Mouse (Mus musculus): ENCODE measurements around the gene Nipal3. TPM values are rescaled to one million over a fixed set of nuclear protein-coding genes. Genes with fewer than 3 reads are reported as not detected.

The Nipal3 gene
- 10 to 100 TPM; 11.6 to 15.8 TPM for polyA plus RNA-seq (2017; shearing (Covaris generic))

DNA sequence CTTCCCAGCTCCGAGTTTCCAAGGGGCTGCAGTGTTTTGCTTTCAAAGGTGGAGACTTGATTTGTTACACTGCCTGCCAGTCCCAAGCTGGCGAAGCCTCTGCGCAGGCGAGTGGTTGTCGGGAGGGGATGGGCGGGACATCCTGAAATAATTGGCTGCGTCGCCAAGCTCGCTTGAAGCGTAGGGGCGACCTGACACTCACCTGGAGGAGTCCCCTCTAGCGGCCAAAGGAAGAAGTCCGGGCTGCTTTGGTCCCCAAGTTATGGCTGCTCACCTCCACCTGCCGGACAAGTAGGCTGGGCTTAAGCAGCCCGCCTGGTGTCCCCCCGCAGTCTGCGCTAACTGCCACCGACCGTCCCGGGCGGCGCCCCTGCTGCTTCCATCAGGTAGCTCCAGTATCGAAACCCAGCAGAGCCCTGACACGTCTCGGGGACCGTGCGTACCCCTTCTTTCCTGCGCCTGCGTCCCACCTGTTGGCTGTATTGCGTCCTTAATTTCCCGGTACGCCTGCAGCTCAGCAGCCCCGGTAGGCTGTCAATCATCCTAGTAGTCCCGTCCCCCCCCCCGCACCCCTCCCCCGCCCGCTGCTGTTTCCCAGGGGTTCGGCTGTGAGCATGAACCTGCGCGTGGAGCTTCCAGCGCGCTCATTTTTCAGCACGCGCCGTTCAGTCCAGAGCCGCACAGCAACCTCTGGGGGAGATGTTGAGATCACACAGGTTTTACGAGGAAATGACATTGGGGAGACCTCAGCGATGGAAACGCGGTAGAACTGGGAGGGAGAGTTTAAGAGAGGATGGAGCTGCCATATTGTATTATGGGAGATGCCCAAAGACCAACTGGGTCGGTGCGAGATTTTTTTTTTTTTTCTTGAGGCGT, at the start of gene Nipal3, which contains the start of gene Stpg1:
Nipal3 (minus strand) TSS at position 518 of the 876 bp plus-strand sequence.
Stpg1 (plus strand) TSS at position 270 of the 876 bp plus-strand sequence.
- peak; percentile 95 for ATAC-seq

DNA sequence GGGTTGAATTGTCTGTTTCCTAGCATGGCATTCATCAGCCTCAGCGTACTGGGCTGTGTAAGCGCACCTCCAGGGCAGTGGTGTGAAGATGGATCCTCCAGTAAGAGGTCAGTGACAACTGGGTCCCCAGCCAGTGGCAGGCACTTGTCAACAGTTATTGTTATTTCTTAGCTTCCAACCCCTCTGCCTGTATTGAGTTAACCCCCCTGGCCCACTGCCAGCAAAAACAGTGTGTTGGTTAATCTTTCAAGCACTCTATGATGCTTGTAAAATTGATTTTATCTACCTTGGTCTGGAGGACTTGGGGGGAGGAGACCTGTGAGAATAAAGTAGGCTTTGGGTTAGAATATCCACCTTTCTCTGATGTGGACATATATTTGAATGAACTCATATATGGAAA, 49.4 kb upstream of the Nipal3 start:
- no peak for ATAC-seq

DNA sequence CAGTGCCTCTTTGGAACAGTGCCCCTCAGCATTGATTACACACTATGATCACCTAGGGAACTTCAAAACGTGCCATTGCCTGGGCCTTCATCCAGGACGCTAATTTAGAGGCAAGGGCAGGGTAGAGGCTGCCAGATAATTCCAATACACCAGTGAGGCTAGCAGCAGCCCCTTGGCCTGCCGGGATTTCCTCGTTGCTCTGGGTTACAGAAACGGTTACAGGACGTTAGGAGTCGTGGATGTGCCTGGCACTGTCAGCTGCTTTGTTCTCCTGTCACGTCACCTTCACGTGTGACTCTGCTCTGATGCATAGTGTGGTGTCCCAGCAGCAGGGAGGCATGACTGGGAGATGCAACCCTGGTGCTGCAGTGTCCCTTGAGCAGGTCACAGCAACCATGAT, 45.2 kb upstream of the Nipal3 start:
- ATAC-seq: no peak

DNA sequence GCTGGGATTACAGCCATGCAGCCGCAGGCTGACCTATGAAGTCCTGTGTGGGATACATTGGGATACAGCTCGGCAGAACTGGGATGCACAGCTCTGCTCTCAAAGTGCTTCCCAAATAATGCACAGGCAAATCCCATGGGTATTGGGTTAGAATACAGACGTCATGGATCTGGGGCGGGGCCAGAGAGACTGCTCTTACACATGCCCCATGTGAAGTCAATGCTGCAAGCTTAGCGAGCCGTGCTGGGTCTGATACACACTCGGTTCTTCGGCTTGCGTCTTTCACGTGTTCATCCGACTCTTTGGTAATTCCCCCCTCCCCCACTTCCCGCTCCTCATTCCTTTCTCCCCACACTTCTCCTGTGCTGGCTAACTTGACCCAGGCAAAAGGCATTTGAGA, 44.2 kb upstream of the Nipal3 start:
- no peak for ATAC-seq

DNA sequence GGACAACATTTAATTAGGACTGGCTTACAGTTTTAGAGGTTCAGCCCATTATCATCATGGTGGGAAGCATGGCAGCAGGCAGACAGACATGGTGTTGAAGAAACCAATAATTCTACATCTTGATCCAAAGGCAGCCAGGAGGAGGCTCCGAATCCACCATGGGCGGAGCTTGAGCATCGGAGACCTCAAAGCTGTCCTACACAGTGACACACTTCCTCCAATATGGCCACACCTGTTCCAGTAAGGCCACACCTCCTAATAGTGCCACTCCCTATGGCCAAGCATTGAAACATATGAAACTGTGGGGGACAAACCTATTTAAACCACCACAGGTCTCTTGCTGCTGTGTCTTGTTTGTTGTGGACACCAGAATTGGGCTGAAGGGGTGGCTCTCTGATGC, 40.2 kb upstream of the Nipal3 start:
- no peak for ATAC-seq

DNA sequence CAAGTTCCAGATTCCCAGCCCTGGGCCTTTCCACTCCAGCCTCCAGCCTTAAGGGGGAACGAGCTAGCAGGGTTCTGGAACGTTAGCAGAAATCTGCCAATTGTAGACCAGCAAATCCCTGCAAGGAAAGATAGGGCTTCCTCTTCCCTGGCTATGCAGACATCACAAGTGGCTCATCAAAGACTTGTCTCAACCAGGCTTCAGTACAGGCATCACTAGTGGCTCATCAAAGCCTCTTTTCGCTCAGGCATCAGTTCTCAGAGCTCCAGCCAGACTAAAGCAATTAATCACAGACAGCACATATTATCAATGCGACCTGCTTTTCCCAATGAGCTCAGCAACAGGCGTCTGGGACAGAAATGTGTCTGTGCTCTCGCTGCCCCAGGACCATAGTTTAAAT, 38.2 kb upstream of the Nipal3 start:
- ATAC-seq: no peak

DNA sequence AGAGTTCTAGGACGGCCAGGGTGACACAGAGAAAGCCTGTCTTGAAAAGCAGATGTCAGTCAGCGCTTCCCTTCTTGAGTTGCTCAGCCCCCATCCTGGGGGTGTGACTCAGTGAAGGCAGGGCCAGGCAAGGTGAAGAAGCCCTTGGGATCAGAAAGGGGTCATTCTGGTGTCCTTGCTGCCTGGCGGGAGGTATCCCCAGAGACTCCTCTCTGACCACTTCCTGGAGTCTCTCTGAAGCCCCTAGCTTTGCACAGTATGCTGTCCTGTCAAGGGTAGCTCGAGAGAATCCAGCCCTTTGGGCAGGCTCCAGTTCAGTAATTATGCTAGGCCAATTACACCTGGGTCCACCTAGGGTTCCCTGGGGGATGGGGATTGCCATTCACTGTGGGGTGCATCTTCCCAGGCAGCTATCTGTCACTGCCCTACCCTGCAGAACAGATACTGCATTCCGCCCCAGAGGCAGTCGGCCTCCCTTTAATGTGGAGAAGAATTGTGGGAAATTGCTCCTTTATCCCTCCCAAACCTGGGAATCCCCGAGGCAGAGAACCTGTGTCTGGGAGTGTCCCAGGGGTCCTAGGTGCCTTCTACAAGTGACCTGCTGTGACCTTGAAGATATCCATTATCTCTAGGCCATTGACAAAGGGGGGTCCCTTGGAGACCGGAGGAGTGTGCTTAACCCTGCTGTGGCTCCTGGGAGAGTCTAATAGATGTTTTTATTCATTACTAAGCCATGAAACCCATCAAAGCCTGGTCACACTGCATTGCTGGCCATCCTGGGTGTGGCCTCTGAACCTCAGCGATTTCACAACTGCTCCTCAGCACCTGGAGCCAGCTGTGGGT, 37.2 kb upstream of the Nipal3 start:
- no peak for ATAC-seq

DNA sequence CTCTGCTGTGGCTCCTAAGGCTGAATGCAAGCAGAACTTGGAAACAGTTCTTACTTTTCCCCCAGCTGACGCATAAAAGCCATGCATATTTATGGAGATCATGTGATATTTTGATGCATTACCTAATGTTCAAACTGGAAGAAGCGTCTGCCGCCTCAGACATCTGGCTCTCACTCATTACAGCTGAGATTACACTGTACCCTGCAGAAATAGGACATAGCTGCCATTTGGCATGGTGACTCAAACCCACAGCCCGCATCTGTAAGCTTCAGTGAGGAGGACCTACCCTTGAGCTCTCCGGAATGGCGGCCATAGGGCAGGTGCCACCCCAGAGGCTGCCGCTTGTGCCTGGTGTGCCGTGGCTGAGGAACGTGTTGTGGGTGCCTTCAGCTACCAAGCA, 36.4 kb upstream of the Nipal3 start:
- ATAC-seq: no peak

DNA sequence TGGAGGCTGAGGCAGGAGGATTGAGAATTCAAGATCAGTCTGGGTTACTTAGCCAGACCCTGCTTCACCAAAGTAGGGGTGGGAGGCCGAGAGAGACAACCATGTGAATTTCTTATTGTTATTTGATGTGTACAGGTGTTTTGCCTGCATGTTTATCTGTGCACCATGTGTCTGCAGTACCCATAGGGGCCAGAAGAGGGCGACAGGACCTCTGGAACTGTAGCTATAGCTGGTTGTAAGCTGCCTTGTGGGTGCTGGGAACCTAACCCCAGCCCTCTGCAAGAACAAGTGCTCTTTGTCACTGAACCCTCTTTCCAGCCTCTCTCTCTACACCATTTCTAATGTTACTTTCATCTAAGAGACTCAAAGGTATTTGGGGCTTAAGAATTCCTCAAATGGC, 35.4 kb upstream of the Nipal3 start:
- no peak for ATAC-seq

DNA sequence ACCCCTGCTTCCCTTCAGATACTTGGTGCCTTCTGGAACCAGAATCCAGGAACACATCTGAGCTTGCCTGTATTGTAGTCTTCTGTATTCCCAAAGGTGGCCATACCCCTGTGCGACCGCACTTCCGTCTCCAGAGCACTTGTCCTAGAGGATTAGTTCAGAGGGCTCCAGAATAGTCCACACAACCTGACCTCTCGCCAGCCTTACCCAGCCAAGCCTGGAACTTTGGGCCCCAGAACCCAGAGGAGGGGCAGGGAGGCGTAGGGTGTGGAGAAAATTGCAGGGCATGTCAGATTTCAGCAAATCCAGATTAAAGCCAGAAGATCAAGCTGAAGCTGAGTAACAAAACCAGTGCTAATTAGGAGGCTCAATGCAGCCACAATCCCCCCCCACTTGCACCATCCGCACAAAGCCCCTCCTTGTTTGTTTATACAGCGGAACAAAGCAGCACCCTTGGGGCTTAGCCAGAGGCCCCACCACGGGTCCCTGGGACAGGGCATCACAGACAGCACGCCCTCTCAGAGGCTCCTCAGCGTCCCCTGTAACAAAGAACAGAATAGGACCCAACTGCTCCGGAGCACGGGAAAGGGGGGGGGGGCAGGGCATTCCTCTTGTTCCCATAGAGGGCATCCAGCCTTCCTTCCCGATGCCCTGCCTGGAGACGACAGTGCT, 31.3 kb upstream of the Nipal3 start:
- no peak for ATAC-seq

DNA sequence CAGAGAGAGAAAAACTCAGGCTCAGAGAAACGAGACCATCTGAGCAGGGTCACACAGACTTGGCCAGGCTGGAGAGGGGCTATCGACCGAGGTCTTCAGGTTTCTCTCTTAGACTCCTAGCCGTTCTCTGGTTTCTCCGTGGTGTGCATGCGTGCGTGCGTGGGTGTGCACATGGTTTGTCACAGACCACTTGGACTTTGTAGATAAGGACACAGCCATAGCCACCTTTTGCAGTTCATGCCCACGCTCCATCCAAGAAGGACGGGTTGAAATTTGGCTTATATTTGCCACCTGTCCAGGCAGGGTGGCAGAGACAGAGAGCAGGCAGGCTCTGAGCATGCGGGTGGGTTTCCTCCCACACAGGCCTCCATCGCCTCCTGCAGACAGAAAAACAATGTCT, 30.2 kb upstream of the Nipal3 start:
- ATAC-seq: no peak

DNA sequence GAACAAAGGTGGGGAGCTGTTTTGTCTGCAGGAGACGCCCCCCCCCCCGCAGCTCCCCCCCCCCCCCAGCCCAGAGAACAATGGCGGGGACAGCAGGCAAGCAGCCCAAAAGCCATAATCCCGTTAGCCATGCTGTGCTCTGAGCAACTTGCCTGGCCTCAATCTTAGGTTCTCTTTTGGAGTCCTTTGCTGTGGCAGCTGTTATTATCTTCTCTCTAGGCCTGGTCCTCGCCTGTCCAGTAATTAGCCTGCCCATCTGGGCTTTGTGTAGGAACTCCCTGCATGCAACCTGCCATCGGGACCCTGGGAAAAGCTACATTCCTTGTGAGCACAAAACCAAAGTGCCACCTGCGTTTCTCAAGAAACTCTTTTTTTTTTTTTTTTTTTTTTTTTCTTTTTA, 29.1 kb upstream of the Nipal3 start:
- ATAC-seq: no peak

DNA sequence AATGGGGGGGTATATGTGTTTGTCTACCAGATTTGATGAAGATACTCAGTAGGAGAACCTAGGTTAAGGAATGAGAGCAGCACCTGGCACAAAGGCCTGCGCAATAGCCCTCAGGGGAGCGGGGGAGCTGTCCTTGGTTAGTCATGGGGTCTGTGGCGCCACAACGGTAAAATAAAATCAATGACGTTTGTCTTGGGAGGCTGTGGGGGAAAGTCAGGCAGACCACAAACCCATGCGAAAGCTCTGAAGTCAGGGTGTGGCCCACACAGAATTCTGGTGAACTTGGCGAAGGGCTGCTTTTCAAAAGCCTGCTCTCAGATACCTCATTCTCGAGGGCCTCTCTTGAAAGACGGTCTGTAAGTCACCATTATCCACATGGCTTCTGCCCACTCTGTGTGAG, 25.6 kb upstream of the Nipal3 start:
- no peak for ATAC-seq

DNA sequence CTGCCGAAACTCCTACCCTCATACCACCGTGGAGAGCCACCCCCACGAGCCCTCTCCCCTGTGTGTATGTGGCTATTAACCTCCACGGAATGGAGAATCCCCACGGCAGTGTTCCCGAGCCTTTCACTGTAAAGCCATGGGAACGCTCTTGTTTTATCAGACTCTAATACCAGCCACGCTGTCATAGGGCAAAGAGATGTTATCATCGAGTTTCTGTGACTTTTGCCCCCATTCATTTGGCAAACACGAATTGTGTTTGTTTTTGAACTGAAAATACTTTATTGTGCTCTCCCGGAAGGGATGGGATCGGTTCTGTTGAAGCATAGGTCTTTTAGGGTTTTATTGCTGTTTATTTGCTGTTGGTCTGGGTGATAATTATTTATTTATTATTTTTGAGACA, 23.3 kb upstream of the Nipal3 start:
- ATAC-seq: no peak

DNA sequence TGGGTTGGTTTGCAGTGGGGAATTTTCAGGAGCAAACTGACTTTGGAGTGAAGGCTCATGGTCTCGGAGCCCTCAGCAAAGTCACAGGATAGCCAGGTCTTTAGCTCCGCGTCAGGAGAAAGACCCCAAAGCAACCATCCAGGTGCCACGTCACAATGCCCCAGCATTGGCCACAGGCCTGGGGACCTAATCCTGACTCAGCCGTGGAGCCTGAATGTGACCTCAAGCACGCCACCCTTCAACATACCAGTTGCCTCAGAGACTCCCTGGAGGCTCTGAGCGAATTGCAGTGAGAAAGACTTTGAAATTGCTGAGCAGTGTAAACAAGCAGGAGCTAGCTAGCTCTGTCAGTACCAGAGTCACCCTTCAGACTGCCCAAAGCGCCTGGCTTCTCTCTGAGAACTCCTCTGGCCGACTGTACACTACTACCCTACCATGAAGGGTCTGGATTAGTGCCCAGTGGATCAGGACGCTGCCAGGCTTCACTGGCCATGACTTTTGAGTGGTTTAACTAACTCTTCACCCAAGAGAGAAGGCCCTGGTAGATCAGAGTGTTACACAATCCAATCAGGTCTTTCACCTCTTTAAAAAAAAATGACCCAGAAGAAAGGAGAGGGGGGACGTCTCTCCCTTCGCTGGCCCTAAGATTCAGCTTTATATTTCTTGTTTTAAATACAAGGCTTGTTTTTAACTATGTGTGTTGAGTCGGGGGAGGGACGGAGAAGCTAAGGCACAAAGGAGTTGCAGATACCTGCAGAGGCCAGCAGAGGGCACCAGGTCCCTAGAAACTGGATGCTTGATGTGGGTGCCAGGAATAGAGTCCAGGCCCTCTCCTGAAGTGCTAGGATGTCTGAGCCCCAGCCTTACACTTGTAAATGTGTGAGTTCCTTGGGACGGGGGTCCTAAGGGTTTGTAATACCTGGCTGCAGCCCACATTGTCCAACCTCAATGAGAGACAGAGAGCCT, 21.8 kb upstream of the Nipal3 start:
- no peak for ATAC-seq

DNA sequence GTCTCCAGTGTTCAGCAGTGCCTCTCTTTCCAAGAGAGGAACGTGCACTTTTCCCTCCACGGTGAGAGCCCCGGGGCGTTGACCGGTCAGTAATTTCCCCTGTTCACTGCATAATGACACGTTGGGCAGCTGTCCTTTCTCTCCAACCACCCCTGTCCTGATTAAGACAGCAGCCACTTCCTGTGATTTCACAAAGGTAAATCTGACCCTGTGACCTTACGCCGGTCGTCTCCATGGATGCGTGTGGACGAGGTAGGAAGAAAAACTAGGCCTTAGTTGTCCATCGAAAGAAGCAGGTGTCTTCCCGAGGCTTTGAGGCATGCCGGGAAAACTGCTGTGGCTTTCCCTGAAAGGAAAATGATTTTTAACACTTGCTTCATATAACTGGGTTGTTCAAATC, 20.1 kb upstream of the Nipal3 start:
- ATAC-seq: no peak

DNA sequence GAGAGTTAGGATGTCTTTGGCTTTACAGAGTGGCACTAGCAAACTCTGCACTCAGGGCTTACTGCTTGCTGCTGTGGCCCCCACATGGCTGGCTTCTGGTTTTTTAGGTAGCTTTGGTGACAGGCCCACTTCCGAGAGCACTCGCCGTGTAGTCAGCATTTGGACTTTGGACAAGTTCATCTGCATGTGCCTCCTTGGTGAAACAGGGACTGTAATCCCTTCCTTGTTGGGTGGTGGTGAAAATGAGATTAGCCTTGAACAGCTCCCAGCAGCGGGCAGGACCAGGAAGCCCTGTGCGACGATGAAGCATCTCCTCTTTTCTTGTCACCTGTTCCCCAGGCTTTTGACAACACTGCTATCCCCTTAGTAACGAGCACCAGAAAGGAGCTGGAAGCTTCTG, 19.0 kb upstream of the Nipal3 start:
- no peak for ATAC-seq

DNA sequence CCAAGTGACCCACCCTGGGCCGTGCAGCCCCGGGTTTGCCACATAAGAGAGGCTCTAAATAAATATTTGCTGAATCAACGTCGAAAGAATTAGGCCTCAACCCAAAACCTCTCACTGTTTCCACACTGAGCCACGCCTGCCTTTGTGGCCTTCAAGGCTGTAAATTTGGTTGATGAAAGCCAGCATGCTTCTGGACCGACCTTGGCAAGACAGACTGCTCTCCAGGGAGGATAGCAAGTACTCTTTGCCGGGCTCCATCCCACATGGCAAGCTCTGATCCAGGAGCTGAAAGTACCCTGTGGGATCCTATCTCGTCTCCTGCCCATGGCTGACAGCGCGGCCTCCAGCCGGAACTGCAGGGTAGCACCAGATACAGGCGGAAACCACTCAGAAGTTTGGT, 14.7 kb upstream of the Nipal3 start:
- ATAC-seq: no peak

DNA sequence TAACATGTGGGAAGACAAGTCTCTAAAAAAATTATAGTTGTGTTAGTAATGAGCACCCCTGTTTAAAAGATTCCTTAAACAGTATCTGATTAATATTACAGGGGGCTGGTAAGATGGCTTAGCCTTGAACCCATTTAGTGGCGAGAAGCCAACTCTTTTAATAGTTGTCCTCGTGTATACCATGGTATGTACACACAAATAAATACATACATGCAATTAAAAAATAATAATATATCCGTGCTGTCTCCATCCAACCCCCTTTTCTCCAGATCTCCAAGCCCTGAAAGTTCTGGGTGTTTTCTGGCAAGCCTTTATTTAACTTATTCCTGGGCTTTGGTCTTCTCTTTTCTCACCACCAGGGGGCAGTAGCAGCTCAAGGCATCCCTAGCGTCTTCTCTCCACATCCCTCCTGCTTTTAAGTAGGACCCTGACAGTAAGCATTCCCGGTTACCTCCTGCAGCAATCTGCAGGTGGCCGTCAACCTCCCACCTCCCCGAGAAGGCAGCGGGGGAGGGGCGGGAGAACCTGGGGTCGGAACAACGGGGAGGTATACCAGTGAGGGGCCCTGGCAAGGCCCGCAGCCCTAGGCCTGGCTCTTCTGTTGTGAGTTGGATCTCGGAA, 13.7 kb upstream of the Nipal3 start:
- ATAC-seq: no peak

DNA sequence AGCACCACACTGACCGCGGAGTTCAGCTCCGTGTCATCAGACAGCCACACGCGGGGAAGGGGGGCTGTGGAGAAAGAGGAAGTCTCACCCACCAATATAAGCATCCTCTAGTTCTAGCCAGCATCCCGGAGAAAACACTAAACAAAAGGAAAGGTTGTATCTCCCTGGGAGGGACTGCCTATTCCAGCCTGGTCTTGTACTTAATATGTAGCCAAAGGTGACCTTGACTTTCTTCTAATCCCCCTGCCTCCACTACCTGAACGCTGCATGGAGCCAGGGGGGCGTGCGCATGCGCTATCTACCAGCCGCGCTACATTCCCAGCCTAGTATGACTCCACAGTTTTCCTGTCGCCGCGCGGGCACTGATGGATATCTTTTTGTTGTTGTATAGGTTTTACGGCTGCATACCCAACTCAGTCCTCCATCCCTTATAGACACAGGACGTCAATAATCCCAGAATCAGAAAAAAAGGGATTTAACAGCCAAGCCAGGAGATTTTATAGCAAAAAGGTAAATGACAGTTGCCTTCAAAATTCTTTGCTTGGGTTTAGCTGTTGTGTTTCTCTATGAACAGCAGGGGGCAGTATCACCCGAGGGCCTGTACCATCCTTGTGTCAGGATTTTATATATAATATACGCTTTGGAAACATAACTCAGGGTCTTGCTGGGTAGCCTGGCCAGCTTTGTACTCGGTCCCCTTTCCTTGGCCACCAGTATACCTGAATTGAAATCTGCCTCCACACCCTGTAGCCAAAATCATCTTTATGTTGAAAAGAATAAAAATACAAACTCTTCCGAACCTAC, 12.9 kb upstream of the Nipal3 start:
- ATAC-seq: no peak

DNA sequence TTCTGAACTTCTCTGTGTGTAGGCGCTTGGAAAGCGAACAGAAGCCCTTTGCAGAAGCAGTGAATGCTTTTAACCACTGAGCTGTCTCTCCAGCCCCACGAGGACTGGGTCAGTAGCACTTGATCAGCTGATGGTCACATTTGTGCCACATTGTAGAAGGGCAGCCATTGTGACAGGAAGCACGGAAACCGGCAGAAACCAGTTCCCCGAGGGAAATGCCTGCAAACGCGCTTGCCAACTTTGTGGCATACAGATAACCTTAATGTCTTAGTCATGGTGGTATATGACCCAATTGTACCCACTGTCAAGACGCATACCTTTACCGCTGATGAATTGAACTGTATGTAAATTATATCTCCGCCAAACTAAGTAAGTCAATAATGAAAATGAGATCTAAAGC, 11.0 kb upstream of the Nipal3 start:
- ATAC-seq: no peak
